ENCODE assay signal across 9 mouse cellular contexts in genomic region chr9:108067900-108068299, GRCm38 (mm10). TPM values are rescaled to one million over a fixed set of nuclear protein-coding genes. Genes with fewer than 3 reads are reported as not detected.
DNase-seq lines count a peak whose midpoint lies in the region; ATAC-seq and TF ChIP-seq lines count a peak whose summit lies in the region.
"Had no signal": no experiment of that assay in that cellular context is flagged by ENCODE, and none has a peak within 500 bp of the region (broad histone marks: within the 10 kb centered on the region; RNA-seq: fewer than 3 reads in every experiment).

No protein-coding gene starts in this region.

- H3K27me3 ChIP-seq in hindbrain, postnatal 0 days (ENCODE audit: insufficient read depth, low read length): no peaks in the 10 kb centered on the region
- H3K27me3 ChIP-seq: hindbrain, embryonic 15.5 days had no signal

- peak; percentile 19; the same call in 1 of the 2 replicates for ATAC-seq in hindbrain, postnatal 0 days
- ATAC-seq in megakaryocyte, adult 5-6 weeks (ENCODE audit: poor library complexity, severe bottlenecking): peak; percentile 88

- no peak overlapping the region for H3K4me2 ChIP-seq in hindbrain, postnatal 0 days (ENCODE audit: low read depth, low read length)
- H3K4me2 ChIP-seq: hindbrain, embryonic 15.5 days had no signal

- H3K9ac ChIP-seq in hindbrain, postnatal 0 days (replicated peaks; ENCODE audit: low read length): no peak overlapping the region
- H3K9ac ChIP-seq: hindbrain, embryonic 15.5 days had no signal

- H3K4me3 ChIP-seq in hindbrain, postnatal 0 days (ENCODE audit: low read length): no peak overlapping the region
- H3K4me3 ChIP-seq: hindbrain, embryonic 15.5 days had no signal

- peak; percentile 98 for TF ChIP-seq CTCF in hindbrain, postnatal 0 days (IDR thresholded peaks at IDR 0.05; ENCODE audit: low read depth)

- H3K27ac ChIP-seq in hindbrain, postnatal 0 days: no peak overlapping the region
- H3K27ac ChIP-seq: hindbrain, embryonic 15.5 days had no signal

- 18% methylated on average over 8 of the region's 8 CpGs for WGBS in hindbrain, postnatal 0 days

- no peaks in the 10 kb centered on the region for H3K9me3 ChIP-seq in hindbrain, postnatal 0 days (ENCODE audit: low read length)
- H3K9me3 ChIP-seq: hindbrain, embryonic 15.5 days had no signal

- peak; percentile 87 for DNase-seq in MN1 (ENCODE audit: low spot score)
- DNase-seq in cerebellum, adult 9-11 months: peak; percentile 89
- peak; percentile 79 to 88 for DNase-seq in frontal cortex, postnatal 36 days (ENCODE audit: low spot score in 2 of 2)
- DNase-seq in hindbrain, postnatal 0 days (ENCODE audit: low spot score): peak; percentile 89
- DNase-seq in left cerebral cortex, adult 18-20 months (ENCODE audit: low spot score in 2 of 2): peak; percentile 81 to 88
- DNase-seq in right cerebral cortex, adult 18-20 months: peak; percentile 77
- peak; percentile 87 for DNase-seq in urinary bladder, postnatal 14 days (ENCODE audit: low spot score)

- peaks cover 31% of the 10 kb centered on the region for H3K36me3 ChIP-seq in hindbrain, postnatal 0 days (ENCODE audit: insufficient read depth, low read length)

- H3K4me1 ChIP-seq in hindbrain, postnatal 0 days (ENCODE audit: insufficient read depth, low read length): no peaks in the 10 kb centered on the region
- H3K4me1 ChIP-seq: hindbrain, embryonic 15.5 days had no signal

RNA-seq across cellular contexts. Expression of gene Mst1, which starts 12.3 kb away (rescaled TPM):
- 0.29 TPM in 1 of 2 replicates, not detected in the other for total RNA-seq in hindbrain, postnatal 0 days (2014; rRNA removed)
- polyA plus RNA-seq in hindbrain, postnatal 0 days (2015; fragmentation: Nextera tagmentation; extraction: Ambion mirVana): not detected in 2 replicates
- total RNA-seq in left cerebral cortex, adult 18-20 months (2021): not detected
- total RNA-seq in megakaryocyte, adult 5-6 weeks (2015): 0.69 TPM in 1 of 2 replicates, not detected in the other
- not detected in 2 replicates for total RNA-seq in megakaryocyte, adult 5-6 weeks (2017)

RNA-seq across cellular contexts. Expression of gene Amigo3, which starts 14.9 kb away (rescaled TPM):
- 4.8 and 6.1 TPM in 2 replicates for total RNA-seq in hindbrain, postnatal 0 days (2014; rRNA removed)
- 1.8 and 2.1 TPM in 2 replicates for polyA plus RNA-seq in hindbrain, postnatal 0 days (2015; fragmentation: Nextera tagmentation; extraction: Ambion mirVana)
- 1 to 10 TPM; 1.2 to 1.7 TPM for total RNA-seq in left cerebral cortex, adult 18-20 months (2021)
- total RNA-seq in megakaryocyte, adult 5-6 weeks (2015): 1.2 and 1.5 TPM in 2 replicates
- total RNA-seq in megakaryocyte, adult 5-6 weeks (2017): 2.0 and 2.6 TPM in 2 replicates

RNA-seq across cellular contexts. Expression of gene Rnf123, which starts 15.2 kb away (rescaled TPM):
- total RNA-seq in hindbrain, postnatal 0 days (2014; rRNA removed): 59.0 and 60.4 TPM in 2 replicates
- 41.8 and 43.8 TPM in 2 replicates for polyA plus RNA-seq in hindbrain, postnatal 0 days (2015; fragmentation: Nextera tagmentation; extraction: Ambion mirVana)
- total RNA-seq in left cerebral cortex, adult 18-20 months (2021): 10 to 100 TPM; 83.8 to 86.7 TPM
- 27.8 and 30.7 TPM in 2 replicates for total RNA-seq in megakaryocyte, adult 5-6 weeks (2015)
- 20.9 and 21.1 TPM in 2 replicates for total RNA-seq in megakaryocyte, adult 5-6 weeks (2017)

RNA-seq across cellular contexts. Expression of gene Gmppb, which starts 18.9 kb away (rescaled TPM):
- 13.0 and 13.3 TPM in 2 replicates for total RNA-seq in hindbrain, postnatal 0 days (2014; rRNA removed)
- polyA plus RNA-seq in hindbrain, postnatal 0 days (2015; fragmentation: Nextera tagmentation; extraction: Ambion mirVana): 17.1 and 18.1 TPM in 2 replicates
- total RNA-seq in left cerebral cortex, adult 18-20 months (2021): 10 to 100 TPM; 18.1 to 20.2 TPM
- total RNA-seq in megakaryocyte, adult 5-6 weeks (2015): 6.4 and 6.9 TPM in 2 replicates
- total RNA-seq in megakaryocyte, adult 5-6 weeks (2017): 14.0 and 19.1 TPM in 2 replicates

RNA-seq across cellular contexts. Expression of gene Apeh, which starts 26.5 kb away (rescaled TPM):
- total RNA-seq in hindbrain, postnatal 0 days (2014; rRNA removed): 47.8 and 53.3 TPM in 2 replicates
- 39.6 and 40.4 TPM in 2 replicates for polyA plus RNA-seq in hindbrain, postnatal 0 days (2015; fragmentation: Nextera tagmentation; extraction: Ambion mirVana)
- total RNA-seq in left cerebral cortex, adult 18-20 months (2021): 10 to 100 TPM; 29.2 to 32.2 TPM
- 37.9 and 41.0 TPM in 2 replicates for total RNA-seq in megakaryocyte, adult 5-6 weeks (2015)
- total RNA-seq in megakaryocyte, adult 5-6 weeks (2017): 56.9 and 61.8 TPM in 2 replicates
